Mouse (Mus musculus) thymus, adult 2 months (tissue): Measurements from ENCODE around the gene Def8. TPM values are rescaled to one million over a fixed set of nuclear protein-coding genes. Genes with fewer than 3 reads are reported as not detected.
"Not testable (repeated sequence)": the region's sequence is repeated elsewhere in the genome, so short reads cannot be mapped to it uniquely, and the experiment has no call there.

ENCODE experiments used
- DNase-seq: peaks from one replicate; pipeline ENCODE4 v3.0.0; 2021
- H3K27ac ChIP-seq: fragments of 200-500 bp; 2 replicates; pipeline ENCODE4 v1.5.1; 2012; ENCODE audit warnings: low read length, control low read depth; ENCODE audit not compliant: control insufficient read depth, insufficient read depth
- H3K27me3 ChIP-seq: fragments of 200-500 bp; 2 replicates; pipeline ENCODE4 v1.6.1; 2012; ENCODE audit warnings: mild to moderate bottlenecking, low read length, moderate library complexity, mixed read lengths; ENCODE audit not compliant: control insufficient read depth, insufficient read depth
- H3K36me3 ChIP-seq: fragments of 200-500 bp; 2 replicates; pipeline ENCODE4 v1.6.1; 2012; ENCODE audit warnings: mild to moderate bottlenecking, low read length, moderate library complexity; ENCODE audit not compliant: control insufficient read depth, insufficient read depth
- H3K4me1 ChIP-seq: fragments of 200-500 bp; replicated peaks from 2 replicates; pipeline ENCODE4 v1.6.1; 2012; ENCODE audit warnings: low read length; ENCODE audit not compliant: control insufficient read depth, insufficient read depth
- H3K4me3 ChIP-seq: fragments of 200-500 bp; 2 replicates; pipeline ENCODE4 v1.5.1; 2012; ENCODE audit warnings: mild to moderate bottlenecking, low read length, control low read depth, moderate library complexity; ENCODE audit not compliant: control insufficient read depth, insufficient read depth
- CTCF ChIP-seq: fragments of 200-500 bp; IDR thresholded peaks from 2 replicates; pipeline ENCODE4 v1.5.1; 2012; ENCODE audit warnings: mild to moderate bottlenecking, control low read depth, low read length, moderate library complexity, borderline replicate concordance; ENCODE audit not compliant: control insufficient read depth, poor library complexity, insufficient read depth; ENCODE audit errors: extremely low read depth
- POLR2A ChIP-seq: fragments of 200-500 bp; IDR thresholded peaks from 2 replicates; pipeline ENCODE4 v1.6.1; 2012; ENCODE audit warnings: mild to moderate bottlenecking, low read length, control low read depth, moderate library complexity; ENCODE audit not compliant: control insufficient read depth, poor library complexity, insufficient read depth; ENCODE audit errors: extremely low read depth
- WGBS: fragments of 180-500 bp; shearing (Covaris S2); methylation state at CpG from one replicate; pipeline ENCODE4 v1.1.7; 2018; 5-methylcytosine and 5-hydroxymethylcytosine counted together
- polyA plus RNA-seq: library from polyadenylated mRNA; depleted of rRNA; stranded (reverse); fragments of >200 nt; gene quantifications from 2 replicates; pipeline ENCODE4 v1.2.3, GENCODE M21; 2012

Gene Def8
- polyA plus RNA-seq, 1 experiment: 32.6 TPM

GRCm38 (mm10) chr8:123426511-123427509 is 3.5 kb downstream of the Def8 start:
- no peak overlapping the region for H3K4me3 ChIP-seq
- no peak for DNase-seq
- H3K4me1 ChIP-seq: no peaks in the 10 kb centered on the region
- H3K27ac ChIP-seq: no peak overlapping the region
- no peaks in the 10 kb centered on the region for H3K27me3 ChIP-seq
- no peaks in the 10 kb centered on the region for H3K36me3 ChIP-seq
- WGBS: 98% methylated on average over 27 of the region's 27 CpGs
- TF ChIP-seq CTCF (no peak), POLR2A (no peak)

GRCm38 (mm10) chr8:123427639-123428275 is 4.4 kb downstream of the Def8 start:
- Histone ChIP-seq H3K27ac (no peak overlapping the region), H3K4me1 (no peaks in the 10 kb centered on the region), H3K27me3 (no peaks in the 10 kb centered on the region), H3K36me3 (no peaks in the 10 kb centered on the region), H3K4me3 (no peak overlapping the region)
- TF ChIP-seq POLR2A (no peak), CTCF (no peak)
- WGBS: 98% methylated on average over 24 of the region's 24 CpGs
- DNase-seq: no peak

- no peak for DNase-seq
- WGBS: 98% methylated on average over 29 of the region's 29 CpGs
- no peaks in the 10 kb centered on the region for H3K36me3 ChIP-seq
- H3K27ac ChIP-seq: no peak overlapping the region
- no peak for TF ChIP-seq CTCF
- TF ChIP-seq POLR2A: no peak
- no peaks in the 10 kb centered on the region for H3K27me3 ChIP-seq
- no peak overlapping the region for H3K4me3 ChIP-seq
- no peaks in the 10 kb centered on the region for H3K4me1 ChIP-seq
These were observed 5.1 kb downstream of the Def8 start for GRCm38 (mm10) chr8:123428343-123428893.

GRCm38 (mm10) chr8:123428939-123429721 is 5.8 kb downstream of the Def8 start:
- H3K4me1 ChIP-seq: no peaks in the 10 kb centered on the region
- H3K27ac ChIP-seq: no peak overlapping the region
- H3K36me3 ChIP-seq: no peaks in the 10 kb centered on the region
- WGBS: 98% methylated on average over 23 of the region's 23 CpGs
- no peaks in the 10 kb centered on the region for H3K27me3 ChIP-seq
- no peak overlapping the region for H3K4me3 ChIP-seq
- no peak for DNase-seq
- TF ChIP-seq POLR2A (no peak), CTCF (no peak)

- not testable (repeated sequence) for H3K27me3 ChIP-seq, H3K4me1 ChIP-seq, H3K27ac ChIP-seq, H3K4me3 ChIP-seq, H3K36me3 ChIP-seq, DNase-seq
- 98% methylated on average over 15 of the region's 15 CpGs for WGBS
These were observed 6.3 kb downstream of the Def8 start for GRCm38 (mm10) chr8:123429722-123430013.

GRCm38 (mm10) chr8:123430936-123431335 is 7.6 kb downstream of the Def8 start:
- not testable (repeated sequence) for H3K36me3 ChIP-seq, H3K4me3 ChIP-seq, H3K27ac ChIP-seq, DNase-seq, H3K27me3 ChIP-seq, H3K4me1 ChIP-seq
- 94% methylated on average over 8 of the region's 8 CpGs for WGBS
